Comparison of ENCODE assay signal across 8 mouse cellular contexts in the genomic region with DNA sequence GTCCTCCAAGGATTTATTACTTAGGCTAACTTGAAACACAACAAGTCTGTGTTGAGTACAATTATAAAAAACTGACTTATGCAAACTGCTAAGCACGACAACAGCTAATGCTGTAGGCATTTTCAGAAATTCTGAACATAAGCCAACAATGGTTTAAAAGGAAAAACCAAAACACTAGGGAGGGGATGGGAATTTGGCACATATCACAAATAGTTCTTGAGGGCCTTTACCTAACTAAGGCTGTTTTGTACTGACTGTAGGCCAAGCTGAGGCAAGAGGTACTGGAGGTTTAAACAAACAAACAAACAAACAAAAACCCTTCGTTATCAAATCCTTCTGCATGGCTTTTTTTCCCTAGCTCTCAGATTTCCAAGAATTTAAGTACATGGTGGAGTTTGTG. TPM values are rescaled to one million over a fixed set of nuclear protein-coding genes. Genes with fewer than 3 reads are reported as not detected.
A peak's percentile ranks its signal among the peaks of the same experiment; 100 is the strongest.
DNase-seq lines count a peak whose midpoint lies in the region; ATAC-seq and TF ChIP-seq lines count a peak whose summit lies in the region.

No protein-coding gene starts in this region.

- H3K4me1 ChIP-seq in kidney, postnatal 0 days (replicated peaks; ENCODE audit: insufficient read depth, low read length) = peaks cover 20% of the 10 kb centered on the region
- H3K4me1 ChIP-seq in embryonic facial prominence, embryonic 10.5 days = peaks cover 26% of the 10 kb centered on the region
- peaks cover 23% of the 10 kb centered on the region for H3K4me1 ChIP-seq in hindbrain, embryonic 12.5 days
- peaks cover 25% of the 10 kb centered on the region for H3K4me1 ChIP-seq in midbrain, embryonic 15.5 days

- H3K9me3 ChIP-seq in kidney, postnatal 0 days (replicated peaks; ENCODE audit: low read length) = no peaks in the 10 kb centered on the region
- H3K9me3 ChIP-seq in embryonic facial prominence, embryonic 10.5 days = no peaks in the 10 kb centered on the region
- H3K9me3 ChIP-seq in hindbrain, embryonic 12.5 days (replicated peaks) = no peaks in the 10 kb centered on the region
- no peaks in the 10 kb centered on the region for H3K9me3 ChIP-seq in midbrain, embryonic 15.5 days

- peak; percentile 19 for DNase-seq in kidney, postnatal 0 days (ENCODE audit: low spot score)
- no peak for DNase-seq in kidney, postnatal 14 days
- no peak for DNase-seq in embryonic facial prominence, embryonic 10.5 days (ENCODE audit: low spot score)
- DNase-seq in thymus, adult 18-20 months = no peak
- no peak for DNase-seq in embryo, embryonic 10 days (ENCODE audit: low spot score)
- DNase-seq in thymus, postnatal 0 days (ENCODE audit: low spot score) = no peak

- ATAC-seq in kidney, postnatal 0 days (replicated peaks; ENCODE audit: low FRiP score, low read depth) = no peak
- ATAC-seq in hindbrain, embryonic 12.5 days (ENCODE audit: low FRiP score) = no peak
- ATAC-seq in midbrain, embryonic 15.5 days (replicated peaks) = no peak

- H3K9ac ChIP-seq in kidney, postnatal 0 days (ENCODE audit: low read depth, low read length) = peak overlapping the region; percentile 89; the same call in 1 of the 2 replicates
- H3K9ac ChIP-seq in hindbrain, embryonic 12.5 days = peak overlapping the region; percentile 92; the same call in 1 of the 2 replicates
- H3K9ac ChIP-seq in midbrain, embryonic 15.5 days = peak overlapping the region; percentile 37; the same call in 1 of the 2 replicates

- H3K27ac ChIP-seq in kidney, postnatal 0 days = no peak overlapping the region
- no peak overlapping the region for H3K27ac ChIP-seq in embryonic facial prominence, embryonic 10.5 days (replicated peaks)
- H3K27ac ChIP-seq in hindbrain, embryonic 12.5 days = no peak overlapping the region
- no peak overlapping the region for H3K27ac ChIP-seq in midbrain, embryonic 15.5 days

- H3K4me2 ChIP-seq in kidney, postnatal 0 days (ENCODE audit: low read length) = peak overlapping the region; percentile 69
- H3K4me2 ChIP-seq in hindbrain, embryonic 12.5 days (replicated peaks) = peak overlapping the region; percentile 62
- H3K4me2 ChIP-seq in midbrain, embryonic 15.5 days = peak overlapping the region; percentile 68

- no peak for TF ChIP-seq CTCF in kidney, postnatal 0 days (IDR thresholded peaks at IDR 0.05; ENCODE audit: low read depth)

- H3K27me3 ChIP-seq in kidney, postnatal 0 days (ENCODE audit: insufficient read depth, low read length) = no peaks in the 10 kb centered on the region
- H3K27me3 ChIP-seq in embryonic facial prominence, embryonic 10.5 days (replicated peaks; ENCODE audit: low read depth, poor library complexity, severe bottlenecking) = no peaks in the 10 kb centered on the region
- no peaks in the 10 kb centered on the region for H3K27me3 ChIP-seq in hindbrain, embryonic 12.5 days
- no peaks in the 10 kb centered on the region for H3K27me3 ChIP-seq in midbrain, embryonic 15.5 days (replicated peaks)

- 44% methylated on average over 2 of the region's 2 CpGs for WGBS in kidney, postnatal 0 days
- 75% methylated on average over 2 of the region's 2 CpGs for WGBS in embryonic facial prominence, embryonic 10.5 days
- WGBS in hindbrain, embryonic 12.5 days = 78% methylated on average over 2 of the region's 2 CpGs
- WGBS in midbrain, embryonic 15.5 days = 82% methylated on average over 2 of the region's 2 CpGs

- H3K4me3 ChIP-seq in kidney, postnatal 0 days (replicated peaks; ENCODE audit: low read depth, low read length) = peak overlapping the region; percentile 86; the same call in 1 of the 2 replicates
- peak overlapping the region; percentile 93; the same call in 1 of the 2 replicates for H3K4me3 ChIP-seq in embryonic facial prominence, embryonic 10.5 days
- H3K4me3 ChIP-seq in hindbrain, embryonic 12.5 days = peak overlapping the region; percentile 92; the same call in 1 of the 2 replicates
- 0 out of 2 replicates have a peak overlapping the region, but pooled peaks have one; percentile 63 for H3K4me3 ChIP-seq in midbrain, embryonic 15.5 days

- H3K36me3 ChIP-seq in kidney, postnatal 0 days (ENCODE audit: insufficient read depth, low read length) = no peaks in the 10 kb centered on the region
- H3K36me3 ChIP-seq in embryonic facial prominence, embryonic 10.5 days (replicated peaks) = no peaks in the 10 kb centered on the region
- no peaks in the 10 kb centered on the region for H3K36me3 ChIP-seq in hindbrain, embryonic 12.5 days
- H3K36me3 ChIP-seq in midbrain, embryonic 15.5 days (replicated peaks) = no peaks in the 10 kb centered on the region

RNA-seq across cellular contexts. Expression of a gene that starts 1.7 kb away (rescaled TPM):
- polyA plus RNA-seq in kidney, postnatal 0 days (2015; fragmentation: Nextera tagmentation; extraction: Ambion mirVana) = 15.8 and 17.1 TPM in 2 replicates
- polyA plus RNA-seq in embryonic facial prominence, embryonic 10.5 days (2016; fragmentation: Nextera tagmentation; extraction: Ambion mirVana) = 15.5 and 17.3 TPM in 2 replicates
- 32.3 and 33.5 TPM in 2 replicates for polyA plus RNA-seq in hindbrain, embryonic 12.5 days (2016; fragmentation: Nextera tagmentation; extraction: Ambion mirVana)
- 30.5 and 32.7 TPM in 2 replicates for polyA plus RNA-seq in midbrain, embryonic 15.5 days (2015; fragmentation: Nextera tagmentation; extraction: Ambion mirVana)
- polyA plus RNA-seq in thymus, postnatal 0 days (2015; fragmentation: Nextera tagmentation; extraction: Ambion mirVana) = 14.8 and 16.9 TPM in 2 replicates

RNA-seq across cellular contexts. Expression of a gene that starts 57.1 kb away (rescaled TPM):
- 0.23 and 0.37 TPM in 2 replicates for polyA plus RNA-seq in kidney, postnatal 0 days (2015; fragmentation: Nextera tagmentation; extraction: Ambion mirVana)
- polyA plus RNA-seq in embryonic facial prominence, embryonic 10.5 days (2016; fragmentation: Nextera tagmentation; extraction: Ambion mirVana) = 1.2 and 2.0 TPM in 2 replicates
- polyA plus RNA-seq in hindbrain, embryonic 12.5 days (2016; fragmentation: Nextera tagmentation; extraction: Ambion mirVana) = 3.2 and 3.3 TPM in 2 replicates
- polyA plus RNA-seq in midbrain, embryonic 15.5 days (2015; fragmentation: Nextera tagmentation; extraction: Ambion mirVana) = 3.6 and 3.7 TPM in 2 replicates
- polyA plus RNA-seq in thymus, postnatal 0 days (2015; fragmentation: Nextera tagmentation; extraction: Ambion mirVana) = 0.41 and 0.81 TPM in 2 replicates

Comparison
In these comparisons a context has a peak if more than half of its experiments do, and no peak if none do; other contexts are left out.
1. H3K9ac ChIP-seq: peak in every context shown above with its lines; median percentile 92 in hindbrain, embryonic 12.5 days; 89 in kidney, postnatal 0 days; 37 in midbrain, embryonic 15.5 days.